16 mouse cellular contexts compared by ENCODE assay signal in genomic region chr1:70725045-70725444, GRCm38 (mm10). TPM values are rescaled to one million over a fixed set of nuclear protein-coding genes. Genes with fewer than 3 reads are reported as not detected.
A peak's percentile ranks its signal among the peaks of the same experiment; 100 is the strongest.
DNase-seq lines count a peak whose midpoint lies in the region; ATAC-seq and TF ChIP-seq lines count a peak whose summit lies in the region.
"Had no signal": no experiment of that assay in that cellular context is flagged by ENCODE, and none has a peak within 500 bp of the region (broad histone marks: within the 10 kb centered on the region; RNA-seq: fewer than 3 reads in every experiment).

No protein-coding gene starts in this region.

- WGBS in hindbrain, embryonic 12.5 days: 59% methylated on average over 5 of the region's 5 CpGs
- WGBS in hindbrain, embryonic 11.5 days: 57% methylated on average over 5 of the region's 5 CpGs
- WGBS in hindbrain, embryonic 14.5 days: 44% methylated on average over 5 of the region's 5 CpGs
- WGBS in midbrain, embryonic 16.5 days: 31% methylated on average over 5 of the region's 5 CpGs

- H3K9me3 ChIP-seq in hindbrain, embryonic 12.5 days (replicated peaks): no peaks in the 10 kb centered on the region
- H3K9me3 ChIP-seq in hindbrain, embryonic 11.5 days (ENCODE audit: control insufficient read depth, low read length): no peaks in the 10 kb centered on the region
- no peaks in the 10 kb centered on the region for H3K9me3 ChIP-seq in hindbrain, embryonic 14.5 days (ENCODE audit: control insufficient read depth, low read length)
- H3K9me3 ChIP-seq in midbrain, embryonic 16.5 days (replicated peaks; ENCODE audit: control insufficient read depth, low read length, poor library complexity, severe bottlenecking): no peaks in the 10 kb centered on the region
- H3K9me3 ChIP-seq: embryonic facial prominence, embryonic 15.5 days had no signal

- no peaks in the 10 kb centered on the region; the same call in 1 of the 2 replicates for H3K4me1 ChIP-seq in hindbrain, embryonic 12.5 days
- no peaks in the 10 kb centered on the region for H3K4me1 ChIP-seq in hindbrain, embryonic 11.5 days (replicated peaks; ENCODE audit: control insufficient read depth, insufficient read depth, low read length)
- H3K4me1 ChIP-seq in hindbrain, embryonic 14.5 days (replicated peaks; ENCODE audit: control insufficient read depth, insufficient read depth, low read length): no peaks in the 10 kb centered on the region
- H3K4me1 ChIP-seq in midbrain, embryonic 16.5 days (ENCODE audit: control insufficient read depth, insufficient read depth, low read length): peaks cover 4% of the 10 kb centered on the region; the same call in 1 of the 2 replicates
- H3K4me1 ChIP-seq: embryonic facial prominence, embryonic 15.5 days had no signal

- no peak for TF ChIP-seq CTCF in brain, embryonic 14.5 days (IDR thresholded peaks at IDR 0.05; ENCODE audit: borderline replicate concordance, extremely low read depth, insufficient read depth, insufficient read length)

- peak overlapping the region; percentile 23; the same call in 1 of the 2 replicates for H3K4me3 ChIP-seq in hindbrain, embryonic 12.5 days
- H3K4me3 ChIP-seq in hindbrain, embryonic 11.5 days (ENCODE audit: low read depth, low read length): no peak overlapping the region
- peak overlapping the region; percentile 32 for H3K4me3 ChIP-seq in hindbrain, embryonic 14.5 days (replicated peaks; ENCODE audit: low read length)
- peak overlapping the region; percentile 48 for H3K4me3 ChIP-seq in midbrain, embryonic 16.5 days (ENCODE audit: low read depth, low read length)
- H3K4me3 ChIP-seq: embryonic facial prominence, embryonic 15.5 days had no signal

- TF ChIP-seq POLR2A in brain, embryonic 14.5 days (IDR thresholded peaks at IDR 0.05; ENCODE audit: borderline replicate concordance, extremely low read depth, insufficient read depth, insufficient read length, poor library complexity, severe bottlenecking): no peak

- no peaks in the 10 kb centered on the region for H3K36me3 ChIP-seq in hindbrain, embryonic 12.5 days
- H3K36me3 ChIP-seq in hindbrain, embryonic 11.5 days (ENCODE audit: control insufficient read depth, insufficient read depth, low read length): no peaks in the 10 kb centered on the region
- H3K36me3 ChIP-seq in hindbrain, embryonic 14.5 days (replicated peaks; ENCODE audit: control insufficient read depth, insufficient read depth): no peaks in the 10 kb centered on the region
- H3K36me3 ChIP-seq in midbrain, embryonic 16.5 days (ENCODE audit: control insufficient read depth, insufficient read depth, low read length): no peaks in the 10 kb centered on the region
- H3K36me3 ChIP-seq: embryonic facial prominence, embryonic 15.5 days had no signal

- no peaks in the 10 kb centered on the region for H3K27me3 ChIP-seq in hindbrain, embryonic 12.5 days
- H3K27me3 ChIP-seq in hindbrain, embryonic 11.5 days (ENCODE audit: control insufficient read depth, insufficient read depth, low read length): no peaks in the 10 kb centered on the region
- no peaks in the 10 kb centered on the region for H3K27me3 ChIP-seq in hindbrain, embryonic 14.5 days (ENCODE audit: control insufficient read depth, insufficient read depth, low read length)
- no peaks in the 10 kb centered on the region for H3K27me3 ChIP-seq in midbrain, embryonic 16.5 days (ENCODE audit: control insufficient read depth, insufficient read depth, low read depth, low read length)

- no peak for ATAC-seq in hindbrain, embryonic 12.5 days (ENCODE audit: low FRiP score)
- ATAC-seq in hindbrain, embryonic 11.5 days (ENCODE audit: low FRiP score): no peak
- no peak for ATAC-seq in hindbrain, embryonic 14.5 days (ENCODE audit: low FRiP score)
- ATAC-seq in midbrain, embryonic 16.5 days: 0 out of 2 replicates have a peak, but pooled peaks have one; percentile 51
- ATAC-seq: inflammation-experienced regulatory T-cells, adult 6 months had no signal

- H3K27ac ChIP-seq in hindbrain, embryonic 12.5 days: no peak overlapping the region
- H3K27ac ChIP-seq in hindbrain, embryonic 11.5 days (ENCODE audit: low read depth, low read length): no peak overlapping the region
- peak overlapping the region; percentile 71; the same call in 1 of the 2 replicates for H3K27ac ChIP-seq in hindbrain, embryonic 14.5 days
- H3K27ac ChIP-seq in midbrain, embryonic 16.5 days (ENCODE audit: low read length): peak overlapping the region; percentile 74; the same call in 1 of the 2 replicates
- H3K27ac ChIP-seq: embryonic facial prominence, embryonic 15.5 days had no signal

- no peak overlapping the region for H3K9ac ChIP-seq in hindbrain, embryonic 12.5 days
- H3K9ac ChIP-seq in hindbrain, embryonic 11.5 days (ENCODE audit: low read depth, low read length): no peak overlapping the region
- peak overlapping the region; percentile 52 for H3K9ac ChIP-seq in hindbrain, embryonic 14.5 days
- H3K9ac ChIP-seq in midbrain, embryonic 16.5 days (ENCODE audit: low read depth, low read length): peak overlapping the region; percentile 65
- H3K9ac ChIP-seq: embryonic facial prominence, embryonic 15.5 days had no signal

- no peak for DNase-seq in hindbrain, embryonic 11.5 days (ENCODE audit: low spot score)
- DNase-seq in brain, embryonic 14.5 days (ENCODE audit: low read depth): peak; percentile 64
- peak; percentile 35 for DNase-seq in hindbrain, embryonic 14.5 days (ENCODE audit: low spot score)
- no peak for DNase-seq in heart, postnatal 14 days
- DNase-seq in yolk sac, embryonic 10.5 days (ENCODE audit: low spot score): no peak
- DNase-seq: B cell, adult 2 months; cerebellum, adult 9-11 months; lung, adult 18-20 months had no signal

- intact Hi-C loops in heart, postnatal 14 days (cut with DNase I): no loop called here

- H3K4me2 ChIP-seq in hindbrain, embryonic 12.5 days (replicated peaks): peak overlapping the region; percentile 47
- no peak overlapping the region for H3K4me2 ChIP-seq in hindbrain, embryonic 11.5 days (replicated peaks; ENCODE audit: low read depth, low read length)
- H3K4me2 ChIP-seq in hindbrain, embryonic 14.5 days (replicated peaks): peak overlapping the region; percentile 53
- peak overlapping the region; percentile 69 for H3K4me2 ChIP-seq in midbrain, embryonic 16.5 days (ENCODE audit: low read length)
- H3K4me2 ChIP-seq: embryonic facial prominence, embryonic 15.5 days had no signal

RNA-seq across cellular contexts. Expression of gene Vwc2l, which starts 0.5 kb away (rescaled TPM):
- 3.5 TPM in 2 replicates for polyA plus RNA-seq in hindbrain, embryonic 12.5 days (2016; fragmentation: Nextera tagmentation; extraction: Ambion mirVana)
- 1.2 and 1.5 TPM in 2 replicates for polyA plus RNA-seq in hindbrain, embryonic 11.5 days (2014; fragmentation: Nextera tagmentation; extraction: Ambion mirVana)
- 3.1 and 5.2 TPM in 2 replicates for polyA plus RNA-seq in brain, embryonic 14.5 days (2012; rRNA removed)
- 12.6 and 13.4 TPM in 2 replicates for polyA plus RNA-seq in hindbrain, embryonic 14.5 days (2014; fragmentation: Nextera tagmentation; extraction: Ambion mirVana)
- 14.2 and 15.1 TPM in 2 replicates for polyA plus RNA-seq in midbrain, embryonic 16.5 days (2015; fragmentation: Nextera tagmentation; extraction: Ambion mirVana)
- total RNA-seq in heart, postnatal 14 days (2021): not detected
- total RNA-seq: gastrocnemius, postnatal 14 days; heart, adult 8-10 months; liver, adult 2 months had no signal
- polyA plus RNA-seq: heart, postnatal 0 days; inflammation-experienced regulatory T-cells, adult 6 months; liver, adult 2 months had no signal

Comparison
In these comparisons a context has a peak if more than half of its experiments do, and no peak if none do; other contexts are left out.
1. H3K27ac ChIP-seq: peak in hindbrain, embryonic 14.5 days (single experiment) and midbrain, embryonic 16.5 days (single experiment); none in hindbrain, embryonic 12.5 days (single experiment) and hindbrain, embryonic 11.5 days (single experiment).
2. H3K9ac ChIP-seq: peak in hindbrain, embryonic 14.5 days (single experiment) and midbrain, embryonic 16.5 days (single experiment); none in hindbrain, embryonic 12.5 days (single experiment) and hindbrain, embryonic 11.5 days (single experiment).
3. DNase-seq: peak in brain, embryonic 14.5 days (single experiment) and hindbrain, embryonic 14.5 days (single experiment); none in hindbrain, embryonic 11.5 days (single experiment), heart, postnatal 14 days (0 of 2) and yolk sac, embryonic 10.5 days (single experiment).